Mouse (Mus musculus) lung, postnatal 4 days (tissue): ENCODE measurements at regions not wholly inside any gene's neighbourhood (a gene's known extent, or its start where the extent isn't known, plus 50 kb on each side); places are given as distances from the start of the nearest gene placed in this dataset.
A peak's percentile ranks its signal among the peaks of the same experiment; 100 is the strongest.

Experiments
- DNase-seq, 2 experiments: peaks; one replicate each; pipeline ENCODE4 v3.0.0; 2021

DNA sequence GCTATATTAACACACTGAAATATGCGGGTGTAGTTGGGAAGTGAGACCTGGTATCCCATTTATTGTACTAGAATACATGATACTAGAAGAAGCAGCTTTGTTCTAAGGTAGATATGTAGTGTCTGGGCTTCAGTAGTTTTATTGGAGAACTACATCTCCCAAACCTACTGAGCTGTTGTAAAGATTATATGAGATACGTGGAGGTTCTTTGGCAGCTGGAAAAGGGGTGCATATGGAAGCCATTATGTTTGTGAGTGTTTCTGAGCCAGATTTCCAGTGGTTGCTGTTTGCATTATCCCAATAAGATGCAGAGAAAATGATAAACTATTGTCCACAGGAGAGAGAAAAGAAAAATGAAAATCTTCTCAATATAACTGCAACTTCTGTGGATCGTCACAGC is 171.1 kb upstream of the Ccdc54 start:
- no peak for DNase-seq

DNA sequence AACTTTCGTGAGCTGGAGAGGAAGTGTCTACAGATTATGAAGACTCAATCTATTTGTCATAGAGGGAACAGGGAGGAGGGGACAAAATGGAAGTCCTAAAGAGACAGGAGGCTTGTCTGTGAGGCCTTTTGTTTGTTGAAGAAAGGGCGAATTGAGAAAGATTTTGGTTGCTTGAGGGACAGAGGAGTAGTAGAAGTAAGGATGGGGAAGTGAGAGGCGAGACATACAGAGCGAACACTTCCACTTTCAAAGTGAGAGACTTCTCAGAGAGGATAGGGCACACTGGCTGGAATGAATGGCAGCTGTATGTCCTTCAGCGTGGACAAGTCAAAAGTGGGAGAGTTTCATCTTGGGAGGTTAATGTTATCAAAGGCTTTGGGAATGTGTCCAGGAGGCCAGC is 169.0 kb upstream of the Ccdc54 start:
- no peak for DNase-seq

DNA sequence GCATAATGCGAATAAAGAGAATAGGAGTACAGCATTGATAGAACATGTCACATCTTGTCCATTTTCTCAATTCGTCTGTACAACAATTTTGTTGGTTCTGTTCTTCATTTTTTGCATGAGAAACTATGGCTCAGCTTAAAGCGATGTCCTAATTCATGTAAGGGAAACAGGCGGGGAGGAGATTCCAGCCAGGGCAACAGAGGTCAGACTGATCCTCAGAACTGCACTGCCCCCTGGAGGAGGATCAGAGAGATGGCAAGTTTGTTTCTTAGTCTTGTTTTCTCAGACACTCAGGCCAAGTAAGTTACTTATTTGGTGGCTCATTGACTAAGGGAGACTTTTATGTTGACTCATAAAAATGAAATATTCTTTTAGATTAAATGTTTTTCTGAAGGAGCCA is 165.7 kb upstream of the Ccdc54 start:
- DNase-seq: peak; percentile 37 to 50

DNA sequence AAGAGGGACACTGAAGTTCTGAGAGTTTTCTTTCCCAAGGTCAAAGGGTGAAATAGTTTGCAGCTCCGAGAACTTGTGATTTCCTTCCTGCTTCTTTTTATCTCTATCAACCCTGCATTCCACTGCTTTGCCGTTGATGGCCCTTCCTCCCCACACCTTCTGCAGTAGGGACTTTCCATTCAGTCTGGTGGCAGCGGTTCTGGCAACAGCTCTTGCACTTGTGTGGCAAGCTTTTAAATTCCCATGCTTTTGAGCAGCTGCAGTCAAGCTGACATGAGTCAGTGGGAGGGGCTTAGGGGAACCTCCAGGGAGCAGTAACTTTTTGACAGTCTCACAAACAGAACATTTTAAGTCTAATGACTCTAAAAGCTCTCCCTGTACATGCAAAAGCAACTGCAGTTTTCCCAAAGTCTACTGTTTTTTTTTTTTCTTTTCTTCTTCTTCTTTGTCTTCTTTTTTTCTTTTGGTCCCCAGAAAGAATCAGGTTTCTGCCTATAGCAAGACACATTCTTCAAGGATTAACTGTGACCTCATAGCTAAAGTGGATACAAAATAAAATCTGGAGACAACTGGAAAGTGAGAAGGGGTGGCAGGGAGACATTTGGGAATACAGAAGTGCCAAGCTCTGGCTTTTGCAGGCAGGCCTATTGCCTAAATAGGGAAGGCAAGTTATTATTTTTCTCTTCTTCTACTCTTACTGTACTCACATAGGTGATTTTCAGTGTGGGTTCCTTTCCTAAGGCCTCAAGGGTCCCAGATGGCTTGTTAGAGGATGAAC is 162.8 kb upstream of the Ccdc54 start:
- DNase-seq: peak; percentile 53 to 75

DNA sequence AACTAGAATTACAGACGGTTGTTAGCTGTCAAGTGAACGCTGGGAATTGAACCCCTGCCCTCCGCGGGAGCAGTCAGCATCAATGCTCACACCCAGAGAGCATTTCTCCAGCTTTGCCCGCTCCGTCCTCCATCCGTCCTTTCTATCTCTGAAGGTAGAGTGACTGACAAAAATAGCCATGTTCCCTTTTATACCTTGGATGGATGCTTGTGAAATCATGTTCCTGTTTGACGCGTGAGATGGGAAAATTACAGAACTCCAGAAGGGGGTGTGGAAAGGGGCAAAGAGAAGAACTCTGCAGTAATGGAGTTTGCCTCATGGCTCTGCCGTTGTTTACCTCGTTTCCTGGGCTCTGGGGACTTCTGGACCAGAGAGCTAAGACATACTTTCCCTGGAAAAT is 162.1 kb upstream of the Ccdc54 start:
- no peak for DNase-seq

DNA sequence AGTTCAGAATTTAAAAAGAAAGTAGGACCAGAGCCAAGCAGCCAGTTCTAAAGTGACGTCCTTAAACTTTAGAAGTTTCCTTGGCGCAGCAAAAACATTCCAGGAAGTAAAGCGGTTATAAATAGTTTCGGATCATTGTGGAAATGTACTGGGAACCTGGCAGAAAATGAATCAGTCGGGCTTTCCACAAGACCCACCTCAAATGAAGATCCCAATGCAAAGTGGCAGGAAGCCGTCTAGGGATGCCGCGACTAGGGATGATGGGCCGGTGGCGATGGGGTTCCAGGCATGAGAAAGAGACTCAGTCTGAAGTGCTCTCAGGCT is 161.3 kb upstream of the Ccdc54 start:
- DNase-seq: peak in 1 of 2 experiments; percentile 19

DNA sequence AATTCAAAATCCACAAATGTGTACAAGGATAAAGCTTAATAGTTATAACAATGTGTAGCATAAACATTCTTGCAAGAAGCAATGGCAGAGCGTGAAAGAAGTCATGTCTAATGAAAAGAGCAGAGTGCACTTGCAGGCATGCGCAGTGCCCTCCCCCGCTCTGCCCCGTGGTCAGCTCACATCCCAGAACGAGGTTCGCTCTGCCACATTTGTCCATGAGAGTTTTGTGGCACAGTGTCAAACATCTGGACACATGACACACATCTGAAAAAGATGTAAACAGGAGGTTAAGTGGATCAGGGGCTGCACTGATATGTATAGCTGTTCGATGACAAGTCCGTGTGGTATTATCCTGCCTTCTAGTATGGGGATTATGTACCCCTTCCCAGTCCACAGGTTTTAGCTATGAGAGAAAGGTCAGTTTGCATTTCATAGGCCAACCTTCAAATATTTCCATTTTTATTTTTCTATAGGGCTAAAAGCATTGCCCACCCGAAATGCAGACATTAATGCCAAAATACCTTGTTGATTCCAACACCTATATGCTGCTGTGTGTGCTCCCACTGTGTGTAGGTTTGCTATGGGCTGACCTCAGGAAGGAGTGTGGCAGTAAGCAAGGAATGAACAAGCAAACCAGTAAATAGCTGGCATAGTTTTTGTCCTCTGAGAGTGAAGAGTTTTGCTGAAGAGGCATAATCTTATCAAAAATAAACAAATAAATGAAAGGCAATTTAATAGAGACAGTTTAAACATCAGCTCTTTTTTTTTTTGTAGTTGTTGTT is 160.7 kb upstream of the Ccdc54 start:
- no peak for DNase-seq

DNA sequence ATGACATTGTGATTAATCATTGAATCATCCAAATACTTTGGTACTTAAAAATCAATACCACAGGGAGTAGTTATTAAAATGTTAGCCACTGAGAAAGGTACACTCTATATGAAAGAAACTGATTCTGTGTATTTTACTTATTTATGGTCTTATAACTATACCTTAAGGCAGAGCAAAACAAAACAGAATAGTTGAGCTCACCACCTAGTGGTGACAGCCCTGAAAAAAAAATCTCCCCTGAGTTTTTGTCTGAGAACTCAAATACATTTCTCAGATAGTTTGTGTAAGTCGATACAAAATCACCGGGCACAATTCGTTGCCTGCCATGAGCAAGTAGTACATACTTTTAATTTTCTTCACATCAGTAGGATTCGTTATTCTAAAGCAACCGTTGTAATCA is 156.7 kb upstream of the Ccdc54 start:
- no peak for DNase-seq

DNA sequence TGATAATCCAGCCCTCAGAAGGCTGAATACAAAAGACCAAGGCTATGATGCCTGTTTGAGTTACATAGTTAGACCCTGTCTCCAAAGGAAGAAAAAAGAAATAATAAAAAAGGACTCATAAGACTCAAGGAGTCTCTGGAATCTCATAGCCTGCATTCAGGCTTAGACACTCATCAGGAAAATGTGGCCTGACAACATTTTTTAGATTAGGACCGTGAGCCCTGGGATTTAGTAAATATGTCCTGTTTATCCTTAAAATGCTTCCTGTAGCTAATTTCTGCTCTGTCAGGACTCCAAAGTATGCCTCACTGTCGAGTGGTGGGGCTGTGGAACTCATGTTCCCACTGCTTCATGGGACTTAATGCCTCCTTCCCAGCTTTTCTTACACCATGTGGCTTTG is 154.8 kb upstream of the Ccdc54 start:
- DNase-seq: no peak

DNA sequence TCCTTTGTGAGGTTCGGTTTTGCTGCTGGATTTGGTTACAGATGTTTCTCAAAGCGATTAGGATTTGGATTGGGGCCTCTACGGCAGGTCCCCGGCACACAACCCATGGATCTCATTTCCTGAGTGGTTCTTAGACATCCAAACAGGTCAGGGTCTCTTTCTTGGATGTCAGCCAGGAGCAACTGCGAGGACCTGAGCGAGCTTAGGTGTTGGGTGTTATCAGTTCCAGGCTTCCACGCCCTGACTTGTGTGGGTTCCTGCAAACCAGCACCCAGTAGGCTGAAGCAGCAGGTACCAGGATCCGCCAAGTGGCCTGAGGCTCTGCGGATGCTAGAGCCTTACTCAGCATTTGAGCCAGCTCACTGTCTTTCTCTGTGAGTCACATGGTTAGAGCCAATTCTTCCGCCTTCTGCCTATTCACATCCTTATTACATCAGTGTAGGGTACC is 146.5 kb upstream of the Ccdc54 start:
- DNase-seq: peak in 1 of 2 experiments; percentile 19

DNA sequence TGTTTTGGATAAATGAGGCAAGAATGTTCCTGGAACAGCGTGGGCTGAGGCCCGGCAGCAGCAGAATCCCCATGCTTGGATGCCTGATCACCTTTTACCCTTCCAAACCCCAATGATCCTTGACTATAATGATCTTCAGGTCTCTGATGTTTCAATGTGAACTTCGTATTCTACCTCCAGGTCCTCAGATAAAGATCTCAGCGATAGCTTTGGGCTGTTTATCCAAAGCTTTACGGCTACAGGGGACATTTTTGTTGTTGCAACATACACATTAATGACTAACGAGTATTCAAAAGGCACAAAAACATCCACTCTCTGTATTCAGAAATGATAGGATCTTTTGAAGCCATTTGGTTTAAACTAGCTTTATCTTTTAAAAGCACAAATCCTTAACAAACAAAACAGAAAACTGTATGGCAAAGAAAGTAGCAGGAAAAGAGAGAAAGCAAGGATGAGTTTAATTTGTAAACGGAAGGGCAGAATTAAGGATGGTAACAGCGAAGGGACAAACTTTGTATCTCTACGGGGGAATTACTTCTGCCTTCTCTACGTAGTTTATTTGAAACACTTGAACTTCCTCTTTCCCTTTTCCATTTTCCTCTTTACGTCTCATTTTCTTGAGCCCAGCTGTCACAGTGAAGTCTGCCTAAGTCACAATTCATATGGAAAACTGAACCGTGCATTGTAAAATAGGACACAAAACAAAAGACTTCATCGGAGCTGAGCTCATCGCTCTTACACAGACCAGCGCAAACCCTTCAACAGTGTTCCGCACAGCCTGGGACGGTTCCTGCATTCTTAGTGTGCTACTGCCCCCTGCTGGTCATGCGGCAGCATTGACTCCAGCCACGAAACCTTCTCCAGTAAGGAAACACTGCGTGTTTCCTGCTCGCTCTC is 145.4 kb upstream of the Ccdc54 start:
- peak; percentile 89 to 93 for DNase-seq

DNA sequence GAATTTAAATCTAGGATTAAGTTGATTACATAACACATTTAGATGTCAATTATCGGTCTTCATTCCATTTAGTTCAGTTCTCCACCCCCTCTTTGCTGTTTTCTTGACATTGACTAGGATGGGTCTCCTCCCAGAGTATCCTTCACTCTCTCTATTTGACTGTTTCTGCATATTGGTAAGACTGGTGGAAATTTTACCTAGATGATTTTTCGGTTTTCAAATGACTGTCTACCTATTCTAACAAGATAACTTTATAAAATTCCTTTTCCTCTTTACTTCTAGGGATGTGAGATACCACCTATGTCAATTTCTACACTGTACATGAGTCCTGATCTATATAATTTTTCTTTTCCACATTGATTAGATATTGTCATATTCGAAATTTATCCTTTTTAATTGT is 142.4 kb upstream of the Ccdc54 start:
- DNase-seq: no peak

DNA sequence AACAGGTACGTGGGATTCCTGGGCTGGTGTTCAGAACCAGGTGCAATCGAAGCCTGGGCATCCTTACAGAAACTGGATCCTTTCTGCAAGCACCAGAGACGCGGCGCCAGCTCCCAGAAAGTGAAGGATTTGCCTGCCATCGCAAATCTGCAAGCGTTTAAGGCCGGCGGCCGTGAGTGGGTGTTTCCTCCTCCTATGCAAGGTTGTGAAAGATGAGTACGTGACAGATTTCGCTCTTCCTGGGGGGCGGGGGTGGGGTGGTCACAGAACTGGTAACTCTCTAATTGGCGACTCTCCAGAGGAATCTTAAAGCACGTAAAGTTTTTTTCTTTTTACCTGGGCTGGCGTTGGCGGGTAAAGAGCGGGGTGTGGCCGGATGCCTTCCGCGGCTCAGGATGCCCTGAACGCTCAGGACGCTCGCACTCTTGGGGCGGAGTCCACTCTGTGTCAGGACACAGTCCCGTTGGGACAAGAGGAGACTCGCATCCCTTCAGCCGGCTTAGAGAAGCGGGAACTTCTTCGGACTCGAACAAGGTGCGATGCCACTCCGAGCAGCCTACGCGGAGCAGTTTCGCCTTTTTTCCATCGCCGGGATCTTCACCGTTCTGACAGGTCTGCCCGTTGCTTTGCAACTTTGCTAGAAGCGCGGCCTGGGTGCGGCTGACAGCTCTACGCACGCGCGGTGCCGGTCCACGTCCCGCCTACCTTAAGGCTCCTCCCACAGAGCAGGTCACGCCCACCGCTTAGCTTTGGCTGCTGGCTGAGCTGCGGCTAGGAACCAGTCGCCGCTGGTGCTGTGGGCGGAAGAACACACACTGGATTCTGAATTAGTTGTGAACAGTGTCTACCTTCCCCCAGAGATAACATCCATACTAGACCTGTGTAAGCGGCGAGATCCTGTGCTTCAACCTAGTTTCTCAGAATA is 141.4 kb upstream of the Ccdc54 start:
- peak; percentile 93 to 94 for DNase-seq

DNA sequence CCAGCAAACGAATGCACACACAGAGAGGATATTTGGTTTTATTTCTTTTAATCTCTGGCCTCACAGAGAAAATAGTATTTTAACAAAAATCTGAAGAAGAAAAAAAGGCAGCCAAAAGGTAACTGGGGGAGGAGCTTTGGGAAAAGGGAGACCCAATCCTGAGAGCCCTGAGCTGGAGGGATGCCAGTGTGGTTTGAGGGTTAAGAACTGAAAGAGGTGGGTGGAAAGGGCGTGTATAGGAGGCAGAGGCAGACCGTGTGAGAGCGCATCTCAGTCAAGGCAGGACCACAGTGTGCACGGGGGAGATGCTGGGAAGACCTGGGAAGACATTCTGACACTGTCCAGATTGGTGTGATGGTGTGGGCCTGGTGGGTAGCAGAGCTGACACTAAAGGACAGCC is 138.4 kb upstream of the Ccdc54 start:
- no peak for DNase-seq

DNA sequence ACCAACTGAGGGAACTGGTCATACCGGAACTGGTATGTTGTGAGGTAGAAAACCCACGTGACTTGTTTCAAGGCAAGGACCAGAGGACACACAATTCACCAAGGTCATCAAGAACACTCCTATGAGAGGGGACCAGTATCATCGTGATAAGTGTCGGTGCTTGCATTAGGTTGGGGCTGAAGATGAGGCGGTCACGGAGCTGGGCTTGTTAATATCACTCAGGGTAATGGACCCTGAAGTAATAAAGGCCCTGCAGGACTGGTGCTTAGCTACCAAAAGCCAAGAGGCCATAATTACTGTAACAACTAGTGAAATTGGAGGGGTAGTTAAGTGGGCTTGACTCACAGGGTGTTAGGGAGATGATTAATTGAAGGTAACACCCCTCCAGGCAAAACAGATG is 132.2 kb upstream of the Ccdc54 start:
- DNase-seq: no peak

DNA sequence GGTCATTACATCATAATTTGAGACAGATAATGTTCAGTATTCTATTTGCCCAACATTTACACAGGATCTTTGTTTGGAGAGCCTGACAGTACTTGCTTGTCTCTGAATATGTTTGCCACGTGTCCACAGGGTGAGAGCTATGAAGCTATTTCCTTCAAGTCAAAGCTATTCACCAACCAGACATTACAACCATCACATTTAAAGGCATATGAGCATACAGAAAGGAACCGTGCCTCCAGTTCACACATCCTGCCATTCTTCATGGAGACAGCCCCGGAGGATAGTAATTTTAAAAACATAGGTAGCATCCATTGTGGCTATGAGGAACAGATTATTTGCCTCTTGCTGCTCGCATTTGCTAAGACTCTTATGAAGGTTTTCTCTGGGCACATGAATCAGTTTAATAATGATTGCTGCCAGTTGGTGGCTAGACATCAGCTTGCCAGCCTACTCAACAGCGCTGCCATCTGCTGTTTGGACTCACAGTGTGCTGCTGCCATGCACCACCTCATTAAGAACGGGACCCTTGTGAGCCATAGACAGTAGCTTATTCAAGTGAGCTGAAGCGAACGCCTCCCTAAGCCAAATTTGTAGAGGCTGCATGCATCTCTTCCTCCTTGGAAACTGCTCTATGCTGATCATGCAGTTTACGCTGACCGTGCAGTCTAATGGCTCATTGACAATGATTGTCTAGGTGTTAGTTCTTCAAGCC is 126.5 kb upstream of the Ccdc54 start:
- DNase-seq: no peak

DNA sequence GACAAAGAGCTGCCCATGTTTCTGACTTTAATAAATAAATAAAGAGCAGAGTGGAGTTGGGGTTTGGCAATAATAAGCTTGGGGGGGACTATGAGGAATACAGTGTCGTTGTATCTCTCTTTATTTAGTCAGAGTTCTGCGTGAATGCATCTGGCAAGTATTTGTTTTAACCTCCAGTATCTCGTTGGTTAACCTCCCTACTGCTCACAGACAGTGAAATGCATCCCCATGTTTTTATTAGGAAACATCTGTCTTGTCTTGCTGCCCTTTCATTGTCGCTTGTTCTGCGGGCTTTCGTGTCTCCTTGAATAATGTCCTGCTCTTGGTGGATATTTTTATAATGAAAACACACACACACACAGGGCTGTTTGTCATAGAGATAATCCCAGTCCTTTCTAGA is 118.8 kb upstream of the Ccdc54 start:
- no peak for DNase-seq

DNA sequence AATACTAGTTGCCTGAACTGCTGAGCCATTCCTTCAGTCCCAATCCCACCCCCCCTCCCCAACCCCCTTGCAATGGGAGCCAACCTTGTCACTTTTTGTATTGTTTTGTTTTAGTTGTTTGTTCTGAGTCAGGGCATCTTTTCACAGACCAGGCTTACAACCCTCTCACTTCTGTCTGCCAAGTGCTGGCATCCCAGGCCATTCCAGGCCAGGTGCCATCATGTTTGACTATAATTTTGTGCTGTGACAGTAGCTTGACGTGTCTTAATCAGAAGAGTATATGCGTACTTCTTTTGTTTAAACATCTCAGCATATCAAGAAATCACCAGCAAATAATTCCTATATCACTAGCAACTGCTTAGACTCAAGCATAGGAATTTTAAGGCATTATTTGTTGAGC is 117.0 kb upstream of the Ccdc54 start:
- no peak for DNase-seq

DNA sequence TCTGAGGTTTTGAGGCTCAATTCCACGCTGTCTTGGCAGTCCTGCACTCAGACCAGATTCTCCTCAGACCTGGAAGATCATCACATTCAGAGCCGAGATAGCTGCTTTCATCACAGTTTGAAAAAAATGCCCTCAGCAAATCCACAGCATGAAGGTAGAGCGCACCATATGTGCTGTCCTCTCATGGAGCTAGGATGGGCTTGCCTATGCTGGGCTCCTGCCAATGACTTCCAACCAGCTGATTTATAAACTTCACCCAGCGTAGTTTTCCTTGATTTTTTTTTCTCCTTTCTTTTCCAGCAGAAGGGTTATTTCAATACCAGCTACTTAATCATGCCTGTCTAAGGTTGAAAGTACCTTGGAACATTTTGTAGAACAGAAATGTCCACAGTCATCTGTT is 115.0 kb upstream of the Ccdc54 start:
- no peak for DNase-seq

DNA sequence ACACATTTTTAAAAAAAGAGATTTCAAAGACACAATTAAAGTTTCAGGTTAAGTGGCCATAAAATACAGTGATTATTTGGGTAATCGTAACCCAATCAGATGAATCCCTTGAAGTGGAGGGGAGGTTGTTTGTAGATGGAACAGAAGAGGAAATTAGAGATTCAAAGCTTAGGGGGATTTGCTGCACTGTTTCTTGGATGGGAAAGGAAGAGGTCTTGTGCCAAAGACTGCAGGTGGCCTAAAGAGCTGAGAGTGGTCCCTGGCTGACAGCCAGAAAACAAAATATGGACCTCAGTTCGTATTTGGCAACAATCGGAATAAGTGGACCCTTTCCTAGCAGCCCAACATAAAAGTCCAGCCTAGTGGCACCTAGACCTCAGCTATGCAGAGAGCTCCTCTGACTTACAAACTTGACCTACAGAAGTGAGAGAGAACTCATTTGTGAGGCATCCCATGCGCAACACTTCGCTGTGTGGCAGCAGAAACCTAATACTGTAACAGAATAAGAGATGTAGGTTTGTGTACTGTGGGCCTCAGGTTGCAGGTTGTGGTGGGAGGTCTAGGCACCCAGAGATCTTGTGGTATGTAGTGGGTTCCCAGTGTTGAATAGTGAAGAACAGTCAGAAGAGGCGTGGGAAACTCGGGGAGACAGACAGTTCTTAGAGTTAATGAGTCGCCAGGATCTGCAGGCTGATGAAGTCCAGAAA is 110.0 kb upstream of the Ccdc54 start:
- DNase-seq: no peak

DNA sequence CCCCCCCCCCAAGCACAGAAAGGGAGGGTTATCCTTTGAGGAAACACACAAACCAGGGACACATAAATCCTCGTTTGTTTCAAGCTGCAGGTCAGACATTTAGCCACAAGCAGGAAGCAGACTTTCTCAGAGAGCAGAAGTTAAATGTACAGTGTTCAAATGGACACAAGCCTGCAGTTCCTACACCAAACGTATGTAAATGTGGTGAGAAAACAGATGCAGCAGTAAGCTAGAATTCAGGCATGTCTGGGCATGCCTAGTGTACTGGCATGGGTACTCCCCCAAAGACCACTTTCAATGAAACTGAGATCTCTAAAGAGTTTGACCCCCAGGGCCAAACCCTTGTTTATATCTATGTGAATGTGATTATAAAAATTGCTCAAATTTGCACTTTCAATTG is 109.2 kb upstream of the Ccdc54 start:
- DNase-seq: no peak
